Mouse (Mus musculus): ENCODE data around the gene Ccdc154. TPM values are rescaled to one million over a fixed set of nuclear protein-coding genes. Genes with fewer than 3 reads are reported as not detected.

Ccdc154 gene
- total and polyA plus RNA-seq, 2 experiments from 2014 or later: not detected

- H3K27me3 ChIP-seq (ENCODE audit: insufficient read depth, low read length): no peaks in the 10 kb centered on the region
- no peak for TF ChIP-seq CTCF (IDR thresholded peaks at IDR 0.05)
- H3K27ac ChIP-seq (ENCODE audit: low read depth, low read length): peak overlapping the region; percentile 58; the same call in 1 of the 2 replicates
- no peaks in the 10 kb centered on the region for H3K9me3 ChIP-seq (ENCODE audit: low read length)
- peak overlapping the region; percentile 94; the same call in 1 of the 2 replicates for H3K9ac ChIP-seq (replicated peaks; ENCODE audit: low read length, poor library complexity, severe bottlenecking)
- DNase-seq (ENCODE audit: low spot score) (no peak), ATAC-seq (ENCODE audit: low FRiP score) (no peak)
- peak overlapping the region; percentile 98 for H3K4me3 ChIP-seq (ENCODE audit: low read depth, low read length)
- 7% methylated on average over 11 of the region's 11 CpGs for WGBS
- peaks cover 3% of the 10 kb centered on the region; the same call in 1 of the 2 replicates for H3K36me3 ChIP-seq (ENCODE audit: insufficient read depth, low read length)
- H3K4me1 ChIP-seq (ENCODE audit: insufficient read depth, low read length): peaks cover 12% of the 10 kb centered on the region
- peak overlapping the region; percentile 88 for H3K4me2 ChIP-seq (ENCODE audit: low read depth, low read length, poor library complexity, severe bottlenecking)
These were observed 25.5 kb downstream of the Ccdc154 start for GRCm38 (mm10) chr17:25187784-25188149.

- under 1% methylated on average over 84 of the region's 104 CpGs for WGBS
- ATAC-seq (ENCODE audit: low FRiP score) (peak; percentile 24), DNase-seq (ENCODE audit: low spot score) (peak; percentile 71)
- H3K4me3 ChIP-seq (ENCODE audit: low read depth, low read length): peak within 1 kb of the TSS; percentile 98
- H3K27ac ChIP-seq (ENCODE audit: low read depth, low read length): peak within 1 kb of the TSS; percentile 58; the same call in 1 of the 2 replicates
- H3K27me3 ChIP-seq (ENCODE audit: insufficient read depth, low read length): no peaks in the 10 kb centered on the region
- H3K4me1 ChIP-seq (ENCODE audit: insufficient read depth, low read length): peaks cover 12% of the 10 kb centered on the region
- no peak for TF ChIP-seq CTCF (IDR thresholded peaks at IDR 0.05)
- peak within 1 kb of the TSS; percentile 88 for H3K4me2 ChIP-seq (ENCODE audit: low read depth, low read length, poor library complexity, severe bottlenecking)
- H3K36me3 ChIP-seq (ENCODE audit: insufficient read depth, low read length): peaks cover 5% of the 10 kb centered on the region; the same call in 1 of the 2 replicates
- H3K9ac ChIP-seq (replicated peaks; ENCODE audit: low read length, poor library complexity, severe bottlenecking): peak within 1 kb of the TSS; percentile 94
- H3K9me3 ChIP-seq (ENCODE audit: low read length): no peaks in the 10 kb centered on the region
These were observed 26.1 kb downstream of the Ccdc154 start, which contains the start of gene Unkl for GRCm38 (mm10) chr17:25188150-25189031. Gene Unkl, plus strand, starts transcription at chr17:25188397.

- WGBS: 6% methylated on average over 12 of the region's 16 CpGs
- Histone ChIP-seq H3K4me3 (ENCODE audit: low read depth, low read length) (peak overlapping the region; percentile 98), H3K4me1 (ENCODE audit: insufficient read depth, low read length) (peaks cover 12% of the 10 kb centered on the region), H3K36me3 (ENCODE audit: insufficient read depth, low read length) (peaks cover 11% of the 10 kb centered on the region), H3K27ac (ENCODE audit: low read depth, low read length) (no peak overlapping the region), H3K27me3 (ENCODE audit: insufficient read depth, low read length) (no peaks in the 10 kb centered on the region), H3K9me3 (ENCODE audit: low read length) (no peaks in the 10 kb centered on the region), H3K4me2 (ENCODE audit: low read depth, low read length, poor library complexity, severe bottlenecking) (peak overlapping the region; percentile 88), H3K9ac (replicated peaks; ENCODE audit: low read length, poor library complexity, severe bottlenecking) (peak overlapping the region; percentile 94)
- ATAC-seq (ENCODE audit: low FRiP score) (no peak), DNase-seq (ENCODE audit: low spot score) (no peak)
- TF ChIP-seq CTCF (IDR thresholded peaks at IDR 0.05): no peak
These were observed 26.8 kb downstream of the Ccdc154 start for GRCm38 (mm10) chr17:25189091-25189490.

GRCm38 (mm10) chr17:25202401-25202800, 40.1 kb downstream of the Ccdc154 start:
- no peaks in the 10 kb centered on the region for H3K27me3 ChIP-seq (ENCODE audit: insufficient read depth, low read length)
- ATAC-seq (ENCODE audit: low FRiP score) (no peak), DNase-seq (ENCODE audit: low spot score) (no peak)
- no peak overlapping the region for H3K4me3 ChIP-seq (ENCODE audit: low read depth, low read length)
- H3K4me1 ChIP-seq (ENCODE audit: insufficient read depth, low read length): no peaks in the 10 kb centered on the region
- H3K9ac ChIP-seq (replicated peaks; ENCODE audit: low read length, poor library complexity, severe bottlenecking): no peak overlapping the region
- 92% methylated on average over 4 of the region's 4 CpGs for WGBS
- H3K9me3 ChIP-seq (ENCODE audit: low read length): no peaks in the 10 kb centered on the region
- H3K4me2 ChIP-seq (ENCODE audit: low read depth, low read length, poor library complexity, severe bottlenecking): no peak overlapping the region
- peaks cover 61% of the 10 kb centered on the region for H3K36me3 ChIP-seq (ENCODE audit: insufficient read depth, low read length)
- no peak overlapping the region for H3K27ac ChIP-seq (ENCODE audit: low read depth, low read length)
- TF ChIP-seq CTCF (IDR thresholded peaks at IDR 0.05): no peak

GRCm38 (mm10) chr17:25210006-25210405, 47.7 kb downstream of the Ccdc154 start:
- peaks cover 75% of the 10 kb centered on the region for H3K36me3 ChIP-seq (ENCODE audit: insufficient read depth, low read length)
- DNase-seq (ENCODE audit: low spot score) (no peak), ATAC-seq (ENCODE audit: low FRiP score) (no peak)
- H3K27ac ChIP-seq (ENCODE audit: low read depth, low read length): no peak overlapping the region
- no peak for TF ChIP-seq CTCF (IDR thresholded peaks at IDR 0.05)
- H3K27me3 ChIP-seq (ENCODE audit: insufficient read depth, low read length): no peaks in the 10 kb centered on the region
- H3K4me1 ChIP-seq (ENCODE audit: insufficient read depth, low read length): no peaks in the 10 kb centered on the region
- no peak overlapping the region for H3K4me2 ChIP-seq (ENCODE audit: low read depth, low read length, poor library complexity, severe bottlenecking)
- H3K9ac ChIP-seq (replicated peaks; ENCODE audit: low read length, poor library complexity, severe bottlenecking): no peak overlapping the region
- no peak overlapping the region for H3K4me3 ChIP-seq (ENCODE audit: low read depth, low read length)
- over 99% methylated on average over 4 of the region's 4 CpGs for WGBS
- H3K9me3 ChIP-seq (ENCODE audit: low read length): no peaks in the 10 kb centered on the region

All from midbrain, postnatal 0 days (tissue).